Mouse (Mus musculus): Measurements from ENCODE around the gene Slc2a2.

The Slc2a2 gene

GRCm38 (mm10) chr3:28697797-28698196, at the start of gene Slc2a2:
Gene Slc2a2 (plus strand): TSS chr3:28697903.
- no peak for DNase-seq (ENCODE audit: low read depth)

- no peak for DNase-seq (ENCODE audit: low read depth)
Observed at GRCm38 (mm10) chr3:28652574-28652973, 45.1 kb upstream of the Slc2a2 start.

- DNase-seq (ENCODE audit: low read depth), result no peak
Observed at GRCm38 (mm10) chr3:28653043-28653442, 44.7 kb upstream of the Slc2a2 start.

DNA sequence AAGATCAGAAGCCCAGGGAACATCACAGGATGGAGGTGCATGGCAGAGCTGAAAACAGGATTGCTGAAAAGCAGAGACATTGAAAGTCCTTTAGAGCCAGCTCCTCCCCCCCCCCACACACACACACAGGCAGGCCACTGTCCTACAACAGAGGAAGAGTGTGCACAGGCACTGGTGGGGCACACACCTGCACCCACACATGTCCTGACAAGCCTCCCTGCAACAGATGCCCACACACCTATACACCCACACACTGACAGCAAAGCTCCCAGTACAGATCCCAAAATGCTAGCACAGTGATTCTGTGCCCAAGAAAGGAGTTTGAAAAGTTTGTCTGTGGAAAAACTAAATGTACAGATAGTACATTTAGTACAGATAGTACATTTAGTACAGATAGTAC, 43.0 kb upstream of the Slc2a2 start:
- no peak for DNase-seq (ENCODE audit: low read depth)

DNA sequence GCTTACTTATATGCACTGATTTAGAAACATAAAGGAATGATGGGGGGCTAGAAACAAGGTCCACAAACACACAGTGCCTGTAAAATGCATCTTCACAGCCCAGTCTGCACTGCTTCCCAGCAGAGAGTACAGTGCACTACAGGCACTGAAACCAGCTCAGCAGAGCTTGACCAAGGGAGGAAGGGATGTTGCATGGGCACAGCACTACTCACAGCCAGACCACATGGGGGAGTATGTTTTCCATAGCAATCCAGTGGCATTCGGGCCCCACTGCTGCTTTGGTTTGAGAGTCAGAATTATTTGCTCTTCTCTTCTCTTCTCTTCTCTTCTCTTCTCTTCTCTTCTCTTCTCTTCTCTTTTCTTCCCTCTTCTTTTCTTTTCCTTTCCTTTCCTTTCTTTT, 39.4 kb upstream of the Slc2a2 start:
- no peak for DNase-seq (ENCODE audit: low read depth)

DNA sequence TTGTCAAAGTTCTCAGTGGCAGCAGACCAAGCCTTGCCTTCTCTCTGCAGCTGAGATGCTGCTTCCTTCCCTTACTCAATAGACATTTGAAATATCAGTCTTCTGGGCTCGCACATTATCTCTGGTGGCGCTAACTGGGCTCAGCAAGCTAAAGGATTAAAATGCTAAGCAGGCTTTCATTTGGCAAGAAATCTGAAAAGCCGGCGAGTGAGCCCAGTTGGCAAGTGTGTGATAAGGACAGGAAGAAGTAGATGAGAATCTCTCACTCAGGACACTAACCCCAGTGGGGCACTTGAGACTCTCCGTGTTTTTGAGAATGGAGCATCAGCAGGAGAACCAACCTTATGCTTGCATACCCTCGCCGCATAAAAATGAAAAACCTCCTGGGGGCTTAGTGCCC, 16.9 kb upstream of the Slc2a2 start:
- DNase-seq (ENCODE audit: low read depth), result no peak

DNA sequence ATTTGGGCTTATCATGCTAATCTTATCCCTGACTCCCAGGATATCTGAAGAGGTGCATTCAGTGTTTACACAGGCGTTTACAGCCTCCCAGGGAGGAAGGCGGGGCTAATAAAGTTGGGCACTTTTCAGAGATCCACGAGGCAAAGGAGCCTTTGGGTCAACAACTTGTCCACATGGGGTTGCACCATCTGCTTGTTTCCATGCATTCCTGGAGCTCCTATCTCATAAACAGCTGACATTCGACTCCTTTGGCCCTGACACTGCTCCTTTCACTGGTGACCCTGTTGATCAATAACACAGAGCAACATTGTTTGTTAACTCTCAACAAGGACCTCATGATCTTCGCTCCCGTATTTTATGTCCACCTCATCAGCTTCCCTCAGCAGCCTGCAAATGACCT, 15.8 kb upstream of the Slc2a2 start:
- no peak for DNase-seq (ENCODE audit: low read depth)

- no peak for DNase-seq (ENCODE audit: low read depth)
Observed at GRCm38 (mm10) chr3:28682411-28682810, 15.3 kb upstream of the Slc2a2 start.

GRCm38 (mm10) chr3:28685510-28685909, 12.2 kb upstream of the Slc2a2 start:
- no peak for DNase-seq (ENCODE audit: low read depth)

GRCm38 (mm10) chr3:28694811-28695210, 2.9 kb upstream of the Slc2a2 start:
- no peak for DNase-seq (ENCODE audit: low read depth)

GRCm38 (mm10) chr3:28695608-28696007, 2.1 kb upstream of the Slc2a2 start:
- no peak for DNase-seq (ENCODE audit: low read depth)

- no peak for DNase-seq (ENCODE audit: low read depth)
Observed at GRCm38 (mm10) chr3:28696162-28696561, 1.5 kb upstream of the Slc2a2 start.

- DNase-seq (ENCODE audit: low read depth), result no peak
Observed at GRCm38 (mm10) chr3:28699601-28700000, 1.9 kb downstream of the Slc2a2 start.

GRCm38 (mm10) chr3:28705522-28706137, 7.9 kb downstream of the Slc2a2 start:
- DNase-seq (ENCODE audit: low read depth), result no peak

DNA sequence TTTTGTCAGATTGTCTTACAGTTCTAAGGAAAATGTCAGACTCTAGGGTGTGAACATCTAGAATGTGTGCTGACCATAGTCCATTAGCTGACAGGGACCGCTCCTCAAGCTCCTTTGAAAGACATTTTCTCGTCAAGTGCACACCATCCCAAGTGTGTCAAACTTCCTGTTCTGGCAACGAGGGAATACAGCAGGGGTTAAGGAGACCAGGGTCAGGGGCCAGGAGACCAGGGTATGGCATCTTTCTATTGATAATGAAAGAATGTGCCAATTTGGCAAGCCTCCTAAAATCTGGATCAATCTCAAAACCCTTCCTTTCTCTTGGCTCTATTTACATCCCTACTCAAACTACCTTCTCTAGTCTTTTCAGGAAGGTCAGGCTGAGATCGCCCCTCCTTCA, 9.0 kb downstream of the Slc2a2 start:
- no peak for DNase-seq (ENCODE audit: low read depth)

- DNase-seq (ENCODE audit: low read depth), result no peak
Observed at GRCm38 (mm10) chr3:28709740-28710139, 12.0 kb downstream of the Slc2a2 start.

GRCm38 (mm10) chr3:28713913-28714698, 16.4 kb downstream of the Slc2a2 start:
- DNase-seq (ENCODE audit: low read depth), result no peak

DNA sequence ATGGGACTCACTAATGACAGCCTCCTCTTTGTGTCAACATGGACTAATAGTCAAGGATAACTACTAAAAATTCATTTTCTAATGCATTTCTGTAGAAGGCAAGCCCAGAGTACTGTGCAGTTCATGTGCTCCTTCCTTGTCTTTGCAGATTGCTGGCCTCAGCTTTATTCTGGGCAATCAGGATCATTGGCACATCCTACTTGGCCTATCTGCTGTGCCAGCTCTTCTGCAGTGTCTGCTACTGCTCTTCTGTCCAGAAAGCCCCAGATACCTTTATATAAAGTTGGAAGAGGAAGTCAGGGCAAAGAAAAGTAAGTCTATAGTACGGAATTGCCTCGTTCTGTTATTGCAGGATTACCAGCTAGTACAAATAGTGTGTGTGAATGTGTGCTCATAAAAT, 20.8 kb downstream of the Slc2a2 start:
- DNase-seq (ENCODE audit: low read depth), result no peak

- no peak for DNase-seq (ENCODE audit: low read depth)
Observed at GRCm38 (mm10) chr3:28721218-28721617, 23.5 kb downstream of the Slc2a2 start.

GRCm38 (mm10) chr3:28721838-28722237, 24.1 kb downstream of the Slc2a2 start:
- no peak for DNase-seq (ENCODE audit: low read depth)

- no peak for DNase-seq (ENCODE audit: low read depth)
Observed at GRCm38 (mm10) chr3:28722531-28722930, 24.8 kb downstream of the Slc2a2 start.

- no peak for DNase-seq (ENCODE audit: low read depth)
Observed at GRCm38 (mm10) chr3:28723534-28723933, 25.8 kb downstream of the Slc2a2 start.

DNA sequence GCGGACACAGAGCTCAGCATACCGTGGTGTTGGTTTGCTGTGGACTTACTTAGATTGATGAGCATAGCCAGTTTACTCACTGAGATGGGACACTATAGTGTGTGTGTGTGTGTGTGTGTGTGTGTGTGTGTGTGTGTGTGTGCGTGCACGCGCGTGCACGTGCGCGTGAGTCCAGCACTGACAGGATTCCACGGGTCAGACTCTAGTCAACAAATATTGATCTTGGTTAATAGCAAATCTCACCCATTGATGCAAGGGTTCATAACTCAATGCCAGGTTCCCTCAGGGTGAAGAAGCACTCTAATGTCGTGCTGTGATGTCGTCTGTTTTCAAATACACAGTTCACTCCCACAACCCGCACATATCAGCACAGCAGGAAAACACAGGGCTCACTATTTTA, 27.5 kb downstream of the Slc2a2 start:
- no peak for DNase-seq (ENCODE audit: low read depth)

- DNase-seq (ENCODE audit: low read depth), result no peak
Observed at GRCm38 (mm10) chr3:28726356-28726755, 28.7 kb downstream of the Slc2a2 start.
